Mouse (Mus musculus) gastrocnemius, postnatal 4 days (tissue): Measurements from ENCODE around the gene Syngr2. TPM values are rescaled to one million over a fixed set of nuclear protein-coding genes. Genes with fewer than 3 reads are reported as not detected.
"Not testable (repeated sequence)": the region's sequence is repeated elsewhere in the genome, so short reads cannot be mapped to it uniquely, and the experiment has no call there.

Experiments used
- DNase-seq, 2 experiments: peaks; one replicate each; pipeline ENCODE4 v3.0.0; 2021 to 2022; ENCODE audit warnings: low spot score in 2 of 2, mixed read lengths in 2 of 2
- total RNA-seq, 2 experiments: library from RNA; stranded (reverse); gene quantifications; 2 replicates each; pipeline ENCODE4 v1.2.3; 2021

Gene Syngr2
- total RNA-seq, 2 experiments from 2014 or later = 87.9 to 88.6 TPM

DNA sequence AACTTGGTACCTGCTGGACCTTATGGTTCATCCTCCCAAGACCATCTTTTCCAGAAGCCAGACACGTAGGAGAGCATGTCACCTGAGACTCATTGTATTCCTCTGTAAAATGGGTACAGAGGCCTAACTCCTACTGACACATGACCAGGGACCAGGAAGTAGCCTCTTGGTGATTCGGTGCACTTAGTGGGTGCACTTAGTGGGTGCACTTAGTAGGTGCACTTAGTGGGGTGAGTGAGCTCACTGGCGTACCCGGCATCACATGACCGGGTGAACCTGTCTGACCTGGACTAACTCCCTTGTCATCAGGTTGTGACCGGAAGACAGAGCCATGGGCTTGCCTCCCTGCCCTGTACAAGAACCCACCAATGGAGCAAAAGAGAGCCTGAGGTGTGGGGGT, 2.7 kb upstream of the Syngr2 start:
- DNase-seq = no peak

DNA sequence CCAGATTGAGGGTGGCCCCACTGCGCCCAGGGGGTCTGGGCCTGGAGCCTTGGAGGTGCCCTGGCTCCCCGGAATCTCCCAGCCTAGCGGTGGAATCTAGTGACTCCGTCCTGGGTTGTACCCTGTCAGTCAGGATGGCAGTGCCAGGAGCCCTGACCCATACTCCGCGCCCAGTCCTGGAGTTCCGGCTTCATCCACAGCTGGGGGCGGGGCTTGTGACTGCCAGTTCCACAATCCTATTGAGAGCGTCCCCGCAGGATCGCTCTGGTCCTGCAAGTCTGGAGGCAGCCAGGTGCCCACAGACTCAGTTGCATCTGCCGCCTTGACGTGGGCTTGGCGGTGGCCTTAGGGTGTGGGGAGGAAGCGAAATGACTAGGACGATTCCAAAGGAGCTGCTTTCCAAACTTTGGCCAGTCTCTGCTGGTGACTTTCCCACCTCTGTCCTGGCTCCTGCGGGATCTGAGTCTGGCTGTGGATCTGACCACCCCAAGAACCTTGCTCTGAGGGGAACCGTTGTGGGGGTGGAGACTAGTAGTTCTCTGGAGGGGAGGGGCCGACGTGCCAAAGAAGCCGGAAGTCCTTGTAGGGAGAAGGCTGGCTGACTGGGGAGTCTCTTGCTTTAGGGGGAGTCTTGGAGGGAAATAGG, 1.1 kb downstream of the Syngr2 start:
- peak; percentile 65 to 89 for DNase-seq

DNA sequence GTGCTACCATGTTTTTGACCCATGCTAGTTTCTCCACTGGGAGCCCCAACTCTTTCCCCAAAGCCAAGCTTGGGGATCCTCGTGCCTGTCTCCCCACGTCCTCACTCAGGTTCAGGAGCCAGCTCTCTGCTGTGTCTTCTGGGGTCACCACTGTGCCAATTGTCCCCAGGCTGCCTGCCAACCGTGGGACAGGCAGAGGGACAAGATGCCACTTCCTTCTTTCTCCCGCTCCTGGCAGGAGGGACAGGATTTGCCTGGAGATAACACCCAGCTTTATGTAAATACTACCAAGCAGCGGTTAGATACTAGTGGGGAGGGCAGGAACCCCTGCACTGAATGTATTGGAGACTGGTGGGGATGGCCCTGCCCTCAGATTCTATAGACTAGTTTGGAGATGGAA, 4.4 kb downstream of the Syngr2 start:
- DNase-seq = no peak

DNA sequence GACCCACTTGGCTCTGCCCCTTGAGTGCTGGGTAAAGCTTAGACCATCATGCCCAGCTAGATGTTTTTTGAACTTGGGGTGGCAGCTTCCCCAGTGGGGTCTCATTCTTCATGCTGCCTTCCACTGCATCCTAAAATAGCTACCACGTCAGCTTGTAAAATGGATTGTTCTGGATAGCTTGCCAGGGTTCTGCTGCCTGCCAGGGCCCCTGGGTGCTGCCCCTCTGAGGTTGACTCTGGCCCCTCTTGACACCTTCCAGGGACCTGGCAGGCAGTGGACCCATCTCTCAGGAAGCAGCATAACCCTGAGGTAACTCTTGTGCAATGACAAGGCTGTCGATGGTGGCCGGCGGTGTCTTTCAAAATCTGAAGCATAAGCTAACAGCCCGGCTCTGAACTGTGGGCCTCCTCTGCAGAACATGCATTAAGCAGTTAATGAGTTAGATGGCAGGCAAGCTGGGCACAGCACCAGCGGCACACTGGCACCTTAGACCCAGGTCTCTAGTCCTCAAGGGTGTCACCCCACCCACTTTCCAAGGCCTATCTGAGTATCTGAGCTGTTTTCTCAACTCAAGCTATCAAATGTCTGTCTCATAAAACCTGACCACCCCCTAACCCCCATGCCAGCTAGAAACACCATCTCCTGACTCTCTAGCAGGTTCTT, 5.4 kb downstream of the Syngr2 start:
- no peak for DNase-seq

DNA sequence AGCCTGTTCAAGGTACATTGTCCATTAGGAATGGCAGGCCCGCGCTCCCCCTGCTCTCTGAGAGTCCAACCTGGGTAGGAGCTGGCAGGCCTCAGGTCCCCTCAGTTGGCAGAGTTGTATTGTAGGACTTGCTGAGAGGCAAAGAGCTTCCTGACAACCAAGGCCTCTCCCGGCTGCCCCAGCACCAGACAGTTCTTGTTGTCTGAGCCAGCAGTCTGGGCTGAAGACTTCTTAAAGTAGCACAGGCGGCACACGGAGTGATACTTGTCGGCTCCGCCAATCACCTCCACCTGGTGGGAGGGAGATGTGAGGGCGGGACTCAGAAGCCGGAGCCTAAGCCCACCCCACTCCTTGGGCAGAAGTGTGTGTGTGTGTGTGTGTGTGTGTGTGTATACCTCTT, 6.4 kb downstream of the Syngr2 start:
- DNase-seq = not testable (repeated sequence)

DNA sequence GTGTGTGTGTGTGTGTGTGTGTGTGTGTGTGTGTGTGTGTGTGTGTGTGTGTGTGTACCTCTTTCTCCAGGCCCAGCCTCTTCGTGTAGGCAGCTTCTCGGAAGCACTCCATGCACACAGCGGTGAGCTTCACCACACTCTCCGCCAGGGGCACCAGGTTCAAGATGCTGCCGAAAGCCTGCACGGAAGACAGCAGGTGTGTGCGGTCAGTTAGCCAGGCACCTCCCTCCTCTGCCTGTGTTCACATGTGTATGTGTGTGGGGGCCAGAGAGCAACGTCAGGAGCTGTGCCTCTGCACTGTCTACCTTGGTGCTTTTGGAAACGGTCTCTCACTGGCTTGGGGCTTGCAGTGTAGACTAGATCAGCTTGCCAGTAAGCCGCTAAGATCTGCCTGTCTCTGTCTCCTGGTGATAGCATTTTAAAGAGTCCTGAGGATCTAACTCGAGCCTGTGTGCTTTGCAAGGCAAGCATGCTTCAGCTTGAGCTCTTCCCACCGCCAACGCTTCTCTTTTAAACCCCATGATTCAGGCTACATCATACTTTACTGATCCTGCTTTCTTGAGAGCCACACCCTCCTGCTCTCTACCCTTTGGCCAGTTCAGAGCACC, 7.0 kb downstream of the Syngr2 start:
- no peak for DNase-seq

DNA sequence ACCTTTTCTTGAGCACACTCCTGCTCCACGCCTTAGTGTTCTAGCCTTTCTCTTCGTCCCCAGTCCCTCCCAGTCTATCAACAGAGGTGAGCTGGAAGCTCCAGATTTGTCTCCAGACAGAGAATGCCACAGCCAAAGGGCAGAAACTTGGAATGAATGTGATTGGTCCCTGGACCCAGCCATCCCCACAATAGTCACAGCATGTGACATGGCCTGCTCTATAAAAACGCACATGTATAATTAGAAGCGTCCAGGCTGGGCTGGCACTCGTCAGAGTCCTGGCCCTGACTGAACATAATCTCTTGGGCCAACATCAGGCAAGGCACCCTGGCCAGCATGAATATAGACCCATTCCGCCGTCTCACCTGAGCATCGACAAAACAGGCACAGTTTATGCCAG, 9.6 kb downstream of the Syngr2 start:
- DNase-seq = no peak

DNA sequence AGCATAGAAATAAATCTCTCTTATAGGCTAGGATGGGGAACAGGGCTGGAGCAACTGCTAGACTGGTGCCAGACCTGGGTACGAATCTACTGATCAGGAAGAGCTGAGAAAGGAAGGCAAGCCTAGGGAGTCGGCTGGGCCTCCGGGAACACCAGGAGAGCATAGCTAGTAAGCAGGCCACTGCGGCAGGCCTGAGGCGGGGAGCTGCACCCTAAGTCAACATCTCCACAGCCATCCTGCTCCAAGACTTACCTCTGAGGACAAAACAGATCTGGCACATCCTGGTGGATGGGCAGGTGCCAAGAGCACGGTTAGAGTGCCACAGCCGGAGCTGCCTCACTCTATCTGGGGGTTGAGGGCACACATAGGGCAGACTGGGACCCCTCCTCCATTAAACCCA, 10.7 kb downstream of the Syngr2 start:
- no peak for DNase-seq

DNA sequence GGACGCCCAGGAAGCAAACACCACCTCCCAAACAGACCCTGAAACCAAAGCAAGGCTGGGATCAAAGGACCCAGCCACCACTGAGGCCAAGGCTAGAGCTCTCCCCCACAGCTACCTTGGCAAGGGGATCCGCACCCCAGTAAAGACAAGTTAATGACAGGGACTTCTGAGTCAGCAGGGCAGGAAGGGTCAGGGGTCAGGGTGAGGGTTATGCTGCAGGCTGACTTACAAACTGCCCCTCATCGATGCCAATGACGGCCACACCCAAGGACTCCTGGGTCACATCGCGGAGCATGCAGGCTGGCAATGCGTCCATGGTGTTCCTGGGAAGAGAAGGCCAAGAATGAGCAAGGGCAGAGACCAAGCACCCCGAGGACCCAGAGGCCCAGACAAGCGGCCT, 12.4 kb downstream of the Syngr2 start:
- no peak for DNase-seq

DNA sequence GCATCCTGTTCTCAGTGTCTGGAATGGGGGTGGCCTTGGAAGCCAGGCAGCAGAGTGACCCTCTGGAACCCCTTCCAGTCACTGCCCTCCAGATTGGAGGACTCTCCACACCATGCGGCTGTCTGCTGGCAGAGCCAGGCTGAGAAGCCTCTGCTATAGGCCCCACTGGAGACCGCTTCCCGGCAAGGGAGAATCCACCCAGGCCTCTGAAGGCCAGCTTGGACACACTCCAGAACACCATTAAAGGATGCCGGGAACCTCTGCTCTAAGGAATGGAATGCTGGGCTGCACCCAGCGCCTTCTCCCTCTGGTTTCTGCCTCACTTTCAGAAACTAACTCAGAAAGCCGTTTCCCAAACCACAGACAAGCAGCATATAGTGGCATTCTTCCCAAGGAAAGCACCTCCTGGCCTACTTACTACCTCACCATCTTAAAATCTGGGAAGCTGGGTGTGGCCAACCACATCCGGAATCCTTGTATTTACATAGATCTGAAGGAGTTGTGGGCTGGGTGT, 13.3 kb downstream of the Syngr2 start:
- peak in 1 of 2 experiments; percentile 48 for DNase-seq

DNA sequence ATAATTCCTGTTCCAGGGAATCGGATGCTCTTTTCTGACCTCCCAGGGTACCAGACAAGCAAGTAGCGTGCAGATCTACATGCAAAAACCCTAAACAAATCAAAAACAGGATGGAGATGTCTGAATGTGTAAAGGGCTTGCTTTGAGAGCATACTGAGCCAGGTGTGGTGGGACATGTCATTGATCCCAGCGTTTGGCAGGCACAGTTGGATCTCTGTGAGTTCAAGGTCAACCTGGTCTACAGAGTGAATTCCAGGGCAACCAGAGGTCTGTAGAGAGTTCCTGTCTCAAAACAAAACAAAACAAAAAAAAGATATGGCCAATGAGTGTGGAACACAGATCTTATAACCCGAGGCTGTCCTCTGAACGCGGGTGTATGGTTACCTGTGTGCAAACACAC, 13.9 kb downstream of the Syngr2 start:
- no peak for DNase-seq

DNA sequence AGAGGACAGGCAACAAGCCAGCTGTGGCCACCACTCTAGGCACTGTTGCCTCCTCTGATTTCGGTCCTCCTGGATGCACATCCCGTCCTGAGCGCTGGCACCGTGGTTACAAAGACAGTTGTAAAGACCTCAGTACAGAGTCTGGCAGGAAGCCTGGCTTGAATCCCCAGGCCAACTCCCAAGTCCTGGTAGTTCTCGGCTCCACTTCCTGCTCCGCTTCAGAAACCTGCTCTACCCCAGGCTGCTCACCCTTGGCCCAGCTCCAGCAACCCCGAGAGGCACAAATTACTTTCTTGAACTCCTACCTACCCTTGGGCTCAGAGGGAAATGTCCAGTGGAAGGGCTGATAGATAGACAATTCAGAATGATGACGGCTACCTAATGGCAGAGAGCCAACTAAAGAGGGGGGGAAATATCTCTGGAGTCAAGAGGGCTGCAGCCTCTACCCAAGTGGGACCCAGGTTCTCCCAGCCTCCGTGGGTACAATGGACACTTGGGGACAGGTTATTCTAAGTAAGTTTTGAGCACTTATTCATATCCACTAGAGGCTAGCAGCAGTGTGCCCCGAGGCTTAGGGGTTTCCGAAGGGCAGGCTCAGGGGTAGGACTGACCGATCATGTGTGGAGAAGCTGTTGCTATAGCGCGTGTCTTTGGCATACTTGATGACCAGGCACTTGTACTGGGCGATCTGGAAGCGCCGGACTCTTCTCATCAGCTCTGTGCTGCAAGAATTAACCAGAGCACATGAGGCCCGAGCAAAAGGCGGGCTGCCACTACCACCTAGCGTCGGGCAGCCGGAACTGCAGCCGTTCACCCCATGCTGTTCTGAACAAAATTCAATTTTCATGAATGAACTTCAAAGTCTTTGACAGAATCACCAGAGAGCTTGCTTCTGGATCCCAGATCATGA, 14.8 kb downstream of the Syngr2 start:
- DNase-seq = peak; percentile 58 to 76

DNA sequence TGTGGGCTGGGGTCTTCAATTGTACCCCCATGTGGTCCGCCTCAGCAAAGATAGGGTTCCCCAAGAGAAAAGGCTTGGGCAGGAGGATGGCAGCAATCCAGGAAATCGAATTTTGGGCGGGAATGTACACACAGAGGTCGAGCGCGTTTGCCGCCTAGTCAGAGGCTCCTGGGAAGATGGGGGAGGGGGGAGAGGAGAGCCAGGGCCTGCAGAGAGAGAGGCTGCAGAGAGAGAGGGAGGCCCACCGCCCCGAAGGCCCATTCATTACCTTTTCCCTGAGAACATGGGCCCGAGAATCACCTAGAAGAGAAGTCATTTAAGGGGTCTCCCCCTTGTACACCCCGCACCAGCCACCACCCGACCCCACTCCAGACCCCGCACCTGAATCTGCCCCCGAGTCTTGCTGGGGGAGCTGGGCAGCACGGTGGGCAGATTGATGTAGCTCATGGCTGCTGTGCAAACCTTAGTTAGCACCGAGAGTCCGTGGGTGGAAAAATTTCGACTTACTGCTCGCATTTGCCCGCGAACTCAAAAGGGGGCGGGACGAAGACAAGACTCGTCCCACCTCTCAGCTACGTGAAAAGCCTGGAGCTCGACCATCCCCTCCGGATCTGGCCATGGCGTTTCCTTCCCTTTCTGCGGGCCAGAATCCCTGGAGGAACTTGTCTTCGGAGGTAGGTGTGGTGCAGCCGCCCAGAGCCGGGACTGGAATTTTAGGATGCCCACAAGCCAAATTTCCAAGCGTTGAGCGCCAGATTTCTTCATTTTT, 16.0 kb downstream of the Syngr2 start, which contains the start of the genes Afmid and Tk1:
TSS of gene Afmid (plus strand) at position 592 of the 769 bp plus-strand sequence.
TSS of gene Tk1 (minus strand) at position 760 of the 769 bp plus-strand sequence.
- DNase-seq = peak; percentile 61 to 79

DNA sequence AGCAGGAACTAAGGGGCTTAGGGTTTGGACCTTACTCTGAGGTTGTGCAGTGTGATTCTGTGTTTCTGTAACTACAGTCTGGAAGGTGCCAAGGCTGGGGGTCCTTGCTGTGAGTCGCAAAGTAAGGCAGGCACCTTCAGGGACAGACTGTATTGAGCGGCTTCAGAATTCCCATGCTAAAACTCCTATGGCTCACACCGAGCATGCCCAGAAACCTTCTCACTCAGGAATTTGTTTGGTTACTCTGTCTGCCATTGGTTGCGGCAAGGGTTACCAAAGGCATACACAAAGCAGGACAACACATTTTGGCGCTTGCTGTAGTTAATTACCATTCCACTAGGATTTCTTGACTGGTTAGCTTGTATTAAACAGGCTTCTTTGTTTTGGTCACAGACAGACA, 16.7 kb downstream of the Syngr2 start:
- DNase-seq = no peak

DNA sequence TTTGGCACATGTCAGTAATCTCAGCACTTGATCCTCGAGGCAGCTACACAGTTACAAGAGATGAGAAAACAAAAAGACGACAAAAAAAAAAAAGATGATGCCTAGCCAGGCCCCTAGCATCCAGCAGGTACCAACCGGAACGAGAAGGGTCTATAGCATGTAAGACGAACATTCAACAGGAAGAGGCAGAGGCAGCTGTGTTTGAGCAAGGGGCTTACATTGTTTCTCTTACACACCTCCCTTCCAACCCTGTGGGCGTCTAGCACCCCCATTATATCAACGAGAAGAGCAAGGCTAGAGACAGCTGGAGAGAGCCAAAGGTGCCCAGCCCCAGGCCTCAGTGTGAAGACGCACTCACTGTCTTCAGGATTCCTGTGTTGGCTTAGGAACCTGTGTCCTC, 17.4 kb downstream of the Syngr2 start:
- no peak for DNase-seq

DNA sequence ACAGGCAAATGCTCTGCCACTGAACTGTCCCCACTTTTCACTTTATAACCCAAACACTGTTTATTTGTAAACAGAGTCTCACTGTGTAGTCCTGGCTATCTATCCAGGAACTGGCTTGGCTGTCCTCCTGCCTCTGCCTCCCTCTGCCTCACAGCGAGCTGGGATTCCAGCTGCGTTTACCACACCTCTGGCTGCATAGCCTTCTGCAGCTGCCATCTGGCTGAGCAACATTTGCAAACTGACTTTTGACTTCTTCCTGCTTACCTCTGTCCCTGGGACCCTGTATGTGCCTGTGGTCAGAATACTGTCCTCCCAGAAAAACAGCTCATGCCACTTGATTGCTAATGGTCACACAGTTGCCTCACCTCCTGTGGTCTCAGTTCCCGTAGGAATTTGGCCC, 17.9 kb downstream of the Syngr2 start:
- no peak for DNase-seq

DNA sequence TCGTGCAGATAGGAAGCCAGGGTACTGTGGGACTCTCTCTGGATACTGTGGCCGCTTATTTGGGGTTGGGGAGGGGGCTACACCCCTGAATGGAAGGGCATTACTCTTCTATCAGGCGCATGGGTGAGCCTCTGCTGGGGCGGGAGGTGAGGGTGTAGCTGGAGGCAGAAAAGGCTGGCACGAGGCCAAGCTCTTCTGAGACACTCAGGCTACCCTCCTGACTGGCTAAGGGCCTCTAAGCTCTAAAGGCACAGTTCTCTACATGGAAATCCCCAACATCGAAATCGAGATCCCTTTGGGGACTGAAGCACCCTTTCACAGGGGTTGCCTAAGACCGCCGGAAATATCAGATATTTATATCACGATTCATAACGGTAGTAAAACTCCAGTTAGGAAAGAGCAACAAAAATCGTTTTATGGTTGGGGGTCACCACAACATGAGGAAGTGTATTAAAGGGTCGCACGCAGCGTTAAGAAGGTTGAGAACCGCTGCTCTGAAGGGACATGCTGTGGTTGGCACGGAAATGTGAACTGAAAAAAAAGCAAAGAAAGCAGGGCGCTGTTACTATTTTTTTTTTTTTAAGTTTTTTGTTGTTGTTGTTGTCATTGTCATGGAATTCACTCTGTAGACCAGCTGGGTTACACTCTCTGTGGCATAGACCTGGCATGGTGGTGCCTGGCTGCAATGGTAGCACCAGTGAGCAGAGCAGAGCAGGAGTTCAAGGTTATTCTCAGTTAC, 18.9 kb downstream of the Syngr2 start:
- DNase-seq = peak in 1 of 2 experiments; percentile 45

DNA sequence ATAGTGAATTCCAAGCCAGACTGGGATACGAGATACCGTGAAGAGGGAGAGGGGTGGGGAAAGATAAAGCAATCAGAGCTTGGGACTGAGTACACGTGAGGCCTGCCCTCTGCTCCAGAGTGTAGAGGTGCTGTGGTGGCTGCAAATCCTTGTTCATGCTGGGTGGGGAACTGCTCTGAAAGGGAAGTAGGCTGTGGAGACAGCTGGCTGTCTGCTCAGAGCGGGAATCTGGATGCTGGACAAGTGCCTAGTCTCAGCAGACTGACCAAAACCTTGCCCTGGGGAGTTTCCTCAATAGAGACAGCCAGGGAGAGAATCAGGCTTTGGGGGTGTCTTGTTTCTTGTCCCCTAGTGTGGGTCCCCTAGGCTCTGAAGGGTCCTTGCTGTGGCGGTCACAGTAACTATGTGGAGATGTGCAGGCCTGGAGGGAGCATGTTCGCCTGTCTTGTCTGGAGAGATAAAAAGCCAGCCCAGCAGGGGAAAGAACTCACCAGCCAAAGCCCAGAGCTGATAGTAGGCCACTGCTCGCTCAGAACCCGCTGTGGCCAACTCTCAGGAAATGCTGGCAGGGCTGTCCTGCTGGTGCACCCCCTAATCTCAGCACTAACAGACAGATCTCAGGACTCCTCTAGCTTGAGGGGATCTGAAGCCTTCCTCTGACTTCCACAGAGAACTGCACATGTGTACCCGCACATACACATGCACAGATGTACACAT, 19.6 kb downstream of the Syngr2 start:
- DNase-seq = peak in 1 of 2 experiments; percentile 66

DNA sequence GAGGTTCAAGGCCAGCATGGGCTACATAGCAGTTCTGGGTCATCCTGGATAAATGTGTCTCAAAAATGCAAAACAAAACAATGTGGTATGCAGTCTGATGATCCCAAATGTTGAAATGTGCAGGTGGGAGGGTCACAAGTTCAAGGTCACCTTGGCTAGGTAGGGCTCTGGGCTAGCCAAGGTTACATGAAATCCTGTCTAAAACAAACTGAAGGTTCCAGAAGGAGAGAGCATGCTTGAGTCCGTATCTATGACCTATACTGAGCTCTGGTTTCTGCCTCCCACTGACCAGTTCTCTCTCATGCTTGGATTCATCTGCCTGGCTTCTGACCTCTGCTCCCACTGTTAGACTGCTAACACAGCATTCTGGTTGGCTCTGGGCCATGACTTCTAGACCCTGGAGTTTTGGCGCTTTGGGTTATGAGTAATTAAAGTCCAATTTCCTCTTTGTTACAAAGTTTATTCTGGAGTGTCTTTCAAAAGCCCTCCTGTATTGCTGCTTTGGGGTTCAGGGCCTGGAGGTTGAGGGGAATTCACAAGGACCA, 20.3 kb downstream of the Syngr2 start:
- DNase-seq = no peak
